Mouse (Mus musculus): Measurements from ENCODE around the gene Prdm9. TPM values are rescaled to one million over a fixed set of nuclear protein-coding genes. Genes with fewer than 3 reads are reported as not detected.

Gene Prdm9
- polyA plus RNA-seq, 1 experiment from 2014 or later, result 0.46 TPM

GRCm38 (mm10) chr17:15518766-15519165 is 45.4 kb downstream of the Prdm9 start:
- no peaks in the 10 kb centered on the region for H3K9me3 ChIP-seq (ENCODE audit: control insufficient read depth, low read length)
- H3K4me1 ChIP-seq (ENCODE audit: control insufficient read depth, insufficient read depth, low read length), result no peaks in the 10 kb centered on the region
- WGBS, result 89% methylated on average over 1 of the region's 1 CpGs
- H3K4me3 ChIP-seq (ENCODE audit: low read depth, low read length), result no peak overlapping the region
- H3K4me2 ChIP-seq (ENCODE audit: low read depth, low read length), result no peak overlapping the region
- H3K9ac ChIP-seq (ENCODE audit: low read depth, low read length), result no peak overlapping the region
- no peaks in the 10 kb centered on the region for H3K27me3 ChIP-seq (replicated peaks; ENCODE audit: control insufficient read depth, insufficient read depth, low read length)
- H3K27ac ChIP-seq (replicated peaks; ENCODE audit: low read depth, low read length), result no peak overlapping the region
- DNase-seq (ENCODE audit: low spot score) (no peak), ATAC-seq (ENCODE audit: low read depth) (no peak)
- H3K36me3 ChIP-seq (ENCODE audit: control insufficient read depth, insufficient read depth, low read length), result peaks cover 93% of the 10 kb centered on the region

GRCm38 (mm10) chr17:15518186-15518585 is 46.0 kb downstream of the Prdm9 start:
- H3K27ac ChIP-seq (replicated peaks; ENCODE audit: low read depth, low read length), result no peak overlapping the region
- H3K9ac ChIP-seq (ENCODE audit: low read depth, low read length), result no peak overlapping the region
- H3K4me2 ChIP-seq (ENCODE audit: low read depth, low read length), result no peak overlapping the region
- H3K9me3 ChIP-seq (ENCODE audit: control insufficient read depth, low read length), result no peaks in the 10 kb centered on the region
- peaks cover 93% of the 10 kb centered on the region for H3K36me3 ChIP-seq (ENCODE audit: control insufficient read depth, insufficient read depth, low read length)
- DNase-seq (ENCODE audit: low spot score), result no peak
- H3K4me3 ChIP-seq (ENCODE audit: low read depth, low read length), result no peak overlapping the region
- H3K27me3 ChIP-seq (replicated peaks; ENCODE audit: control insufficient read depth, insufficient read depth, low read length), result no peaks in the 10 kb centered on the region
- no peaks in the 10 kb centered on the region for H3K4me1 ChIP-seq (ENCODE audit: control insufficient read depth, insufficient read depth, low read length)
- no peak for ATAC-seq (ENCODE audit: low read depth)
- 93% methylated on average over 5 of the region's 5 CpGs for WGBS

- Histone ChIP-seq H3K9ac (ENCODE audit: low read depth, low read length) (no peak overlapping the region), H3K4me2 (ENCODE audit: low read depth, low read length) (no peak overlapping the region), H3K36me3 (ENCODE audit: control insufficient read depth, insufficient read depth, low read length) (peaks cover 94% of the 10 kb centered on the region), H3K4me1 (ENCODE audit: control insufficient read depth, insufficient read depth, low read length) (no peaks in the 10 kb centered on the region), H3K4me3 (ENCODE audit: low read depth, low read length) (no peak overlapping the region), H3K27ac (replicated peaks; ENCODE audit: low read depth, low read length) (no peak overlapping the region), H3K9me3 (ENCODE audit: control insufficient read depth, low read length) (no peaks in the 10 kb centered on the region), H3K27me3 (replicated peaks; ENCODE audit: control insufficient read depth, insufficient read depth, low read length) (no peaks in the 10 kb centered on the region)
- 72% methylated on average over 5 of the region's 5 CpGs for WGBS
- no peak for DNase-seq (ENCODE audit: low spot score)
- no peak for ATAC-seq (ENCODE audit: low read depth)
Observed at GRCm38 (mm10) chr17:15517776-15518175, 46.4 kb downstream of the Prdm9 start.

- Histone ChIP-seq H3K9ac (ENCODE audit: low read depth, low read length) (no peak overlapping the region), H3K4me2 (ENCODE audit: low read depth, low read length) (no peak overlapping the region), H3K4me3 (ENCODE audit: low read depth, low read length) (no peak overlapping the region), H3K36me3 (ENCODE audit: control insufficient read depth, insufficient read depth, low read length) (peaks cover 99% of the 10 kb centered on the region), H3K27me3 (replicated peaks; ENCODE audit: control insufficient read depth, insufficient read depth, low read length) (no peaks in the 10 kb centered on the region), H3K4me1 (ENCODE audit: control insufficient read depth, insufficient read depth, low read length) (no peaks in the 10 kb centered on the region), H3K27ac (replicated peaks; ENCODE audit: low read depth, low read length) (no peak overlapping the region), H3K9me3 (ENCODE audit: control insufficient read depth, low read length) (no peaks in the 10 kb centered on the region)
- 93% methylated on average over 2 of the region's 2 CpGs for whole genome bisulfite sequencing
- no peak for DNase-seq (ENCODE audit: low spot score)
- ATAC-seq (ENCODE audit: low read depth), result no peak
Observed at GRCm38 (mm10) chr17:15510694-15511093, 53.5 kb downstream of the Prdm9 start.

- Histone ChIP-seq H3K9me3 (ENCODE audit: control insufficient read depth, low read length) (no peaks in the 10 kb centered on the region), H3K27ac (replicated peaks; ENCODE audit: low read depth, low read length) (peak within 1 kb of the TSS; percentile 92), H3K9ac (ENCODE audit: low read depth, low read length) (peak within 1 kb of the TSS; percentile 92), H3K4me3 (ENCODE audit: low read depth, low read length) (peak within 1 kb of the TSS; percentile 96), H3K4me1 (ENCODE audit: control insufficient read depth, insufficient read depth, low read length) (peaks cover 25% of the 10 kb centered on the region), H3K27me3 (replicated peaks; ENCODE audit: control insufficient read depth, insufficient read depth, low read length) (no peaks in the 10 kb centered on the region), H3K36me3 (ENCODE audit: control insufficient read depth, insufficient read depth, low read length) (peaks cover 35% of the 10 kb centered on the region), H3K4me2 (ENCODE audit: low read depth, low read length) (peak within 1 kb of the TSS; percentile 92)
- DNase-seq (ENCODE audit: low spot score) (peak; percentile 99), ATAC-seq (ENCODE audit: low read depth) (peak; percentile 95)
- under 1% methylated on average over 45 of the region's 63 CpGs for WGBS
Observed at GRCm38 (mm10) chr17:15499656-15500394, 64.3 kb downstream of the Prdm9 start, which contains the start of the genes Psmb1 and Tbp. Gene Psmb1, minus strand, starts transcription at chr17:15499751. Gene Tbp, plus strand, starts transcription at chr17:15499888.

GRCm38 (mm10) chr17:15498753-15499113 is 65.4 kb downstream of the Prdm9 start:
- peak overlapping the region; percentile 92 for H3K4me2 ChIP-seq (ENCODE audit: low read depth, low read length)
- peak overlapping the region; percentile 92 for H3K27ac ChIP-seq (replicated peaks; ENCODE audit: low read depth, low read length)
- WGBS, result 48% methylated on average over 7 of the region's 7 CpGs
- H3K4me1 ChIP-seq (ENCODE audit: control insufficient read depth, insufficient read depth, low read length), result peaks cover 25% of the 10 kb centered on the region
- H3K9ac ChIP-seq (ENCODE audit: low read depth, low read length), result peak overlapping the region; percentile 90
- H3K27me3 ChIP-seq (replicated peaks; ENCODE audit: control insufficient read depth, insufficient read depth, low read length), result no peaks in the 10 kb centered on the region
- H3K36me3 ChIP-seq (ENCODE audit: control insufficient read depth, insufficient read depth, low read length), result peaks cover 36% of the 10 kb centered on the region
- ATAC-seq (ENCODE audit: low read depth) (no peak), DNase-seq (ENCODE audit: low spot score) (no peak)
- peak overlapping the region; percentile 96 for H3K4me3 ChIP-seq (ENCODE audit: low read depth, low read length)
- no peaks in the 10 kb centered on the region for H3K9me3 ChIP-seq (ENCODE audit: control insufficient read depth, low read length)

- no peaks in the 10 kb centered on the region for H3K27me3 ChIP-seq (replicated peaks; ENCODE audit: control insufficient read depth, insufficient read depth, low read length)
- DNase-seq (ENCODE audit: low spot score) (peak; percentile 96), ATAC-seq (ENCODE audit: low read depth) (peak; percentile 96)
- H3K4me3 ChIP-seq (ENCODE audit: low read depth, low read length), result peak overlapping the region; percentile 96
- H3K36me3 ChIP-seq (ENCODE audit: control insufficient read depth, insufficient read depth, low read length), result peaks cover 37% of the 10 kb centered on the region
- peak overlapping the region; percentile 92 for H3K4me2 ChIP-seq (ENCODE audit: low read depth, low read length)
- H3K27ac ChIP-seq (replicated peaks; ENCODE audit: low read depth, low read length), result peak overlapping the region; percentile 92
- WGBS, result 2% methylated on average over 49 of the region's 50 CpGs
- H3K9me3 ChIP-seq (ENCODE audit: control insufficient read depth, low read length), result no peaks in the 10 kb centered on the region
- H3K9ac ChIP-seq (ENCODE audit: low read depth, low read length), result peak overlapping the region; percentile 90
- H3K4me1 ChIP-seq (ENCODE audit: control insufficient read depth, insufficient read depth, low read length), result peaks cover 25% of the 10 kb centered on the region
Observed at GRCm38 (mm10) chr17:15497882-15498752, 66.0 kb downstream of the Prdm9 start.
